Mouse (Mus musculus) liver, adult 2 months (tissue): ENCODE measurements around the gene Tcf7l1. TPM values are rescaled to one million over a fixed set of nuclear protein-coding genes. Genes with fewer than 3 reads are reported as not detected.

Source experiments
- DNase-seq: peaks from one replicate; pipeline ENCODE4 v3.0.0-alpha.2; 2011; ENCODE audit warnings: low read depth, low spot score; ENCODE audit errors: extremely low read depth
- H3K27ac ChIP-seq: fragments of 200-500 bp; replicated peaks from 2 replicates; pipeline ENCODE4 v1.5.1; 2012; ENCODE audit warnings: low read depth, mild to moderate bottlenecking, control low read depth, inconsistent platforms, low read length; ENCODE audit not compliant: insufficient read depth
- H3K27me3 ChIP-seq: fragments of 200-500 bp; 2 replicates; pipeline ENCODE4 v1.6.1; 2012; ENCODE audit warnings: mild to moderate bottlenecking, moderate library complexity, low read length, inconsistent platforms; ENCODE audit not compliant: control insufficient read depth, insufficient read depth
- H3K36me3 ChIP-seq: fragments of 200-500 bp; 2 replicates; pipeline ENCODE4 v1.6.1; 2012; ENCODE audit warnings: low read length, inconsistent platforms; ENCODE audit not compliant: control insufficient read depth, insufficient read depth
- H3K4me1 ChIP-seq: fragments of 200-500 bp; 2 replicates; pipeline ENCODE4 v1.6.1; 2011; ENCODE audit warnings: low read length; ENCODE audit not compliant: control insufficient read depth, insufficient read depth
- H3K4me3 ChIP-seq: fragments of 200-500 bp; 2 replicates; pipeline ENCODE4 v1.5.1; 2011; ENCODE audit warnings: low read depth, mild to moderate bottlenecking, control low read depth, low read length, moderate library complexity; ENCODE audit not compliant: insufficient read depth
- H3K79me2 ChIP-seq: fragments of 200-500 bp; 2 replicates; pipeline ENCODE4 v1.6.1; 2012; ENCODE audit warnings: inconsistent platforms, mild to moderate bottlenecking, low read length, moderate library complexity; ENCODE audit not compliant: control insufficient read depth, insufficient read depth
- H3K9ac ChIP-seq: fragments of 200-500 bp; 2 replicates; pipeline ENCODE4 v1.6.1; 2012; ENCODE audit warnings: low read depth, mild to moderate bottlenecking, control low read depth, inconsistent platforms, low read length
- CTCF ChIP-seq: fragments of 200-500 bp; IDR thresholded peaks from 2 replicates; pipeline ENCODE4 v1.5.1; 2011; ENCODE audit warnings: low read depth, low read length, control low read depth
- POLR2A ChIP-seq: fragments of 200-500 bp; IDR thresholded peaks from 2 replicates; pipeline ENCODE4 v1.6.1; 2011; ENCODE audit warnings: low read length, control low read depth; ENCODE audit not compliant: insufficient read depth; ENCODE audit errors: extremely low read depth
- WGBS: fragments of 180-500 bp; shearing (Covaris S2); methylation state at CpG from one replicate; pipeline ENCODE4 v1.1.7; 2018; 5-methylcytosine and 5-hydroxymethylcytosine counted together
- polyA plus RNA-seq: library from polyadenylated mRNA; depleted of rRNA; stranded (reverse); fragments of >200 nt; gene quantifications from 2 replicates; pipeline ENCODE4 v1.2.3, GENCODE M21; 2012
- total RNA-seq: library from RNA; depleted of rRNA; stranded (reverse); fragments of >200 nt; gene quantifications from 2 replicates; pipeline ENCODE4 v1.2.3, GENCODE M21; 2014

Gene Tcf7l1
- total and polyA plus RNA-seq, 2 experiments = 0.92 to 6.9 TPM

- 22% methylated on average over 5 of the region's 5 CpGs for WGBS
- H3K4me3 ChIP-seq = no peak overlapping the region
- no peaks in the 10 kb centered on the region for H3K27me3 ChIP-seq
- peaks cover 6% of the 10 kb centered on the region; the same call in 1 of the 2 replicates for H3K79me2 ChIP-seq
- H3K4me1 ChIP-seq = peaks cover 35% of the 10 kb centered on the region
- DNase-seq = peak; percentile 74
- H3K36me3 ChIP-seq = no peaks in the 10 kb centered on the region
- peak overlapping the region; percentile 53 for H3K27ac ChIP-seq
- H3K9ac ChIP-seq = no peak overlapping the region
- TF ChIP-seq CTCF (no peak), POLR2A (no peak)
These were observed 168.1 kb downstream of the Tcf7l1 start for GRCm38 (mm10) chr6:72620920-72621319.

GRCm38 (mm10) chr6:72619734-72620532 is 169.1 kb downstream of the Tcf7l1 start:
- H3K4me1 ChIP-seq = peaks cover 35% of the 10 kb centered on the region
- peak; percentile 88 for DNase-seq
- H3K9ac ChIP-seq = peak overlapping the region; percentile 28
- TF ChIP-seq POLR2A (no peak), CTCF (no peak)
- H3K79me2 ChIP-seq = peaks cover 11% of the 10 kb centered on the region; the same call in 1 of the 2 replicates
- no peaks in the 10 kb centered on the region for H3K27me3 ChIP-seq
- peak overlapping the region; percentile 84 for H3K27ac ChIP-seq
- whole genome bisulfite sequencing = 5% methylated on average over 12 of the region's 12 CpGs
- H3K36me3 ChIP-seq = peaks cover 4% of the 10 kb centered on the region; the same call in 1 of the 2 replicates
- peak overlapping the region; percentile 7; the same call in 1 of the 2 replicates for H3K4me3 ChIP-seq

- peak within 1 kb of the TSS; percentile 79 for H3K4me3 ChIP-seq
- no peaks in the 10 kb centered on the region for H3K27me3 ChIP-seq
- peak within 1 kb of the TSS; percentile 82 for H3K27ac ChIP-seq
- DNase-seq = peak; percentile 83
- peak within 1 kb of the TSS; percentile 84 for H3K9ac ChIP-seq
- peaks cover 33% of the 10 kb centered on the region for H3K4me1 ChIP-seq
- H3K36me3 ChIP-seq = peaks cover 24% of the 10 kb centered on the region
- WGBS = under 1% methylated on average over 41 of the region's 41 CpGs
- H3K79me2 ChIP-seq = peaks cover 16% of the 10 kb centered on the region; the same call in 1 of the 2 replicates
- peak; percentile 97 for TF ChIP-seq POLR2A
- no peak for TF ChIP-seq CTCF
These were observed 172.3 kb downstream of the Tcf7l1 start, which contains the start of gene Tgoln1 for GRCm38 (mm10) chr6:72616643-72617288. Gene Tgoln1 (minus strand): TSS chr6:72617000.

DNA sequence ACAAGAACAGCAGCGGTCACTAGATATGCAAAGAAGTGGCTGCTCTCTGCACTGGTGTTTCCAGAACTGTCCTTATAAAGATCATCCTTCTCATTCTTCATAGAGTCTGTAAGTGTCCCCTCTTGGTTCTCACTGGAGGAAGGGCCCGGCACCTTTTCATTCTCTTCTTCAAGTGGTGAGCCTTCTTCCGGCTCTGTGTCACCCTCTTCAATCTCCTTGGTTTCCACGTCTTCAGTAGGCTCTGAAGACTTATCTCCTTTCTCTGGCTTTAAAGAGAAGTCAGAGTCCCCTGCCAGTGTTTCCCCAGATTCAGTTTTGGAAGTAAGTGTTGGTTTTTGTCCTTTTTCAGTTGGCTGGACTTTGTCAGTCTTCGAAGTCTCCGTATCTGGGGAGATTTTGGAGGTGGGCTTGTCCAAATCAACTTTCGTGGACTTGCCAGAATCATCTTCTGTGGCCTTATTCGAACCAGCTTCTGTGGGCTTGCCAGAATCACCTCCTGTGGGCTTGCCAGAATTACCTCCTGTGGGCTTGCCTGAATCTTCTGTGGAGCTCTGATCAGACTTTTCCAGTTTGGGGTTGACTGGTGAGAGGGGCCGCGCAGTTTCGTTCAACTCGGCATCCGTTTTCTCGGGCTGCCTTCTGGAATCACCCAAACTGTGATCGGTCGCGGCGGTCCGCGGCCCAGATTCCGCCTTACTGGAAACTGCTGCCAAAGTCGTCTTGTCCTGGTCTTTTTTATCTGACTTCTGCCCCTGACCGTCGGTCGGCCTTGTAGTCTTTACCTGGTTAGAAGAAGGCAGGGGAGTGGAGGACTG is 173.3 kb downstream of the Tcf7l1 start:
- Histone ChIP-seq H3K27ac (peak overlapping the region; percentile 68), H3K4me1 (peaks cover 31% of the 10 kb centered on the region)
- WGBS = 5% methylated on average over 25 of the region's 25 CpGs

GRCm38 (mm10) chr6:72615151-72615550 is 173.9 kb downstream of the Tcf7l1 start:
- 12% methylated on average over 2 of the region's 2 CpGs for WGBS
- H3K27ac ChIP-seq = peak overlapping the region; percentile 68

More for the DNA sequence above, 173.3 kb downstream of the Tcf7l1 start:
- H3K79me2 ChIP-seq = peaks cover 16% of the 10 kb centered on the region; the same call in 1 of the 2 replicates
- H3K27me3 ChIP-seq = no peaks in the 10 kb centered on the region
- H3K36me3 ChIP-seq = peaks cover 34% of the 10 kb centered on the region
- TF ChIP-seq POLR2A (no peak), CTCF (no peak)
- peak overlapping the region; percentile 83 for H3K9ac ChIP-seq
- DNase-seq = no peak
- peak overlapping the region; percentile 79 for H3K4me3 ChIP-seq

More at GRCm38 (mm10) chr6:72615151-72615550, 173.9 kb downstream of the Tcf7l1 start:
- H3K79me2 ChIP-seq = peaks cover 16% of the 10 kb centered on the region; the same call in 1 of the 2 replicates
- no peak for TF ChIP-seq POLR2A
- TF ChIP-seq CTCF = no peak
- H3K9ac ChIP-seq = peak overlapping the region; percentile 83
- H3K4me1 ChIP-seq = peaks cover 29% of the 10 kb centered on the region
- DNase-seq = peak; percentile 92
- peaks cover 39% of the 10 kb centered on the region for H3K36me3 ChIP-seq
- no peaks in the 10 kb centered on the region for H3K27me3 ChIP-seq
- peak overlapping the region; percentile 79 for H3K4me3 ChIP-seq
